Mouse (Mus musculus) lung, embryonic 16.5 days (tissue): ENCODE measurements at regions not wholly inside any gene's neighbourhood (a gene's known extent, or its start where the extent isn't known, plus 50 kb on each side); places are given as distances from the start of the nearest gene placed in this dataset.
A peak's percentile ranks its signal among the peaks of the same experiment; 100 is the strongest.

ENCODE experiments used
- ATAC-seq: fragments of 200-750 bp; cut with Nextera tagmentation; 2 replicates; pipeline ENCODE4 v1.8.0; 2017; ENCODE audit warnings: low read depth, mild to moderate bottlenecking, moderate library complexity
- H3K27ac ChIP-seq: fragments of 300-500 bp; sonication (generic); 2 replicates; pipeline ENCODE4 v1.5.1; 2014; ENCODE audit warnings: mild to moderate bottlenecking, control low read depth, low read length
- H3K27me3 ChIP-seq: fragments of 300-500 bp; sonication (generic); 2 replicates; pipeline ENCODE4 v1.6.1; 2014; ENCODE audit warnings: low read depth, low read length, mixed read lengths; ENCODE audit not compliant: control insufficient read depth, insufficient read depth
- H3K36me3 ChIP-seq: fragments of 300-500 bp; sonication (generic); 2 replicates; pipeline ENCODE4 v1.6.1; 2014; ENCODE audit warnings: low read length; ENCODE audit not compliant: control insufficient read depth, insufficient read depth
- H3K4me1 ChIP-seq: fragments of 300-500 bp; sonication (generic); replicated peaks from 2 replicates; pipeline ENCODE4 v1.6.1; 2014; ENCODE audit warnings: low read length, mixed read lengths; ENCODE audit not compliant: control insufficient read depth, insufficient read depth
- H3K4me2 ChIP-seq: fragments of 300-500 bp; sonication (generic); 2 replicates; pipeline ENCODE4 v1.6.1; 2014; ENCODE audit warnings: low read depth, low read length, control low read depth
- H3K4me3 ChIP-seq: fragments of 300-500 bp; sonication (generic); 2 replicates; pipeline ENCODE4 v1.5.1; 2014; ENCODE audit warnings: mild to moderate bottlenecking, low read length, control low read depth
- H3K9ac ChIP-seq: fragments of 300-500 bp; sonication (generic); 2 replicates; pipeline ENCODE4 v1.6.1; 2014; ENCODE audit warnings: low read length, control low read depth
- H3K9me3 ChIP-seq: fragments of 300-500 bp; sonication (generic); 2 replicates; pipeline ENCODE4 v1.6.1; 2016; ENCODE audit warnings: low read length; ENCODE audit not compliant: control insufficient read depth
- WGBS: fragments of 180-500 bp; shearing (Covaris S2); extraction: QIAGEN DNeasy Blood & Tissue Kit; methylation state at CpG from one replicate; pipeline ENCODE4 v1.1.7; 2014; 5-methylcytosine and 5-hydroxymethylcytosine counted together

DNA sequence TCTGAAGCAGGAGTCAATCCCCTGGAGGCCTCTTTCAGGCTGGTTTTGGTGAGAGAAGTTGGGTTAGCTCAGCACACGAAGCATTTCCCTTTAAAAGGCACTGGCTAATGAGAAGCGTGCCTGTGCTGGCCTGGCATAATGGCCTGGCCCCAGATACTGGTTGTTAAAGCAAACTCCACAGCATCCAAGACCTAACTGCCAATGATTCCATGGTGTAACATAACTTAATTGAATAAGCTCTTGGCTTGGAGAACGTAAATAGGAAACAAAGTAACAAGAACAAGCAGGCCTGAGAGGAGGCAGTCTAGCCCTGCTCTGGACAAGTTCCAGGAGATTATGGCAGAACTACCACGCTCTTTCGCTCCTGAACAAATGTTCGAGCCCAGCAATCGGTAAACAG, 133.2 kb upstream of the Lrig3 start:
- H3K4me3 ChIP-seq, result no peak overlapping the region
- no peaks in the 10 kb centered on the region for H3K27me3 ChIP-seq
- H3K4me1 ChIP-seq, result no peaks in the 10 kb centered on the region
- no peak overlapping the region for H3K9ac ChIP-seq
- no peak overlapping the region for H3K27ac ChIP-seq
- H3K36me3 ChIP-seq, result no peaks in the 10 kb centered on the region
- no peak overlapping the region for H3K4me2 ChIP-seq
- WGBS, result 82% methylated on average over 7 of the region's 7 CpGs
- no peak for ATAC-seq
- H3K9me3 ChIP-seq, result no peaks in the 10 kb centered on the region

DNA sequence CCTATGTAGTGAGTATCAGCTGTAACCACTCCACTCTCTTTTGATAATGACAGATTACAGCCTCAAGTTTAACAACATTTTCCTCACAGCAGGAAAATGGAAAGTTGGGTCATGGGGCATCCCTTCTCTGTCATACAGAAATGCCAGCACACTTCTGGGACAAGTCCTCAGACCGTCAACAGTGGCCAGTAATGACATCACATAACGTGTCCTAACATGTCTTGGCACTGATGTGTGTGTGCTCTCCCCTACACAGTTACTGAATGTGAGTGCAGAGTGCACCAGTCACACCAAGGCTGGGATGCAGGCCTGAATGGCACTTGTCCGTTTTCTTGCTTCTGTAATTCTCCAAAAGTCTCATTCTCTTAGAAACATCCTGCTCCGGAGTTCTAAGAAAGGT, 132.0 kb upstream of the Lrig3 start:
- Histone ChIP-seq H3K27me3 (no peaks in the 10 kb centered on the region), H3K9ac (no peak overlapping the region), H3K27ac (no peak overlapping the region), H3K4me2 (no peak overlapping the region), H3K9me3 (no peaks in the 10 kb centered on the region), H3K4me1 (no peaks in the 10 kb centered on the region), H3K36me3 (no peaks in the 10 kb centered on the region), H3K4me3 (no peak overlapping the region)
- ATAC-seq, result no peak; the same call in 1 of the 2 replicates
- 66% methylated on average over 4 of the region's 4 CpGs for WGBS

DNA sequence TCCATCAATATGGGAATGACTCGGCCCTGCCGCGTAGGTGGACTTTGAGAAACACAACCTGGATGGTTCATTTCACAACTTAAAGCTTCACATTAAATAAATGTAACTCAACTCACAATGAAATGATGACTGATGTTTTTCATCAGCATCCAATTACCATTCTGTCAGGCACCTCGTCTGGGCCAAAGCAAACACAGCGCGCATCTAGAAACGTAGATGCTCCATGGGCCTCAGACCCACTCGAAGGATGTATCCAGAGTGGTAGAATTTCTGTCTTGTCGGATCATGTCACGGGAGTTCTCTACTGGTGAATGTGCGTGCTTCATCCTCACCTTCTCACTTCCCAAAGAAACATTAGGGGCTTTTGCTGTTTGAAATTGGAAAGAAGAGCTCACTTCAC, 127.0 kb upstream of the Lrig3 start:
- 60% methylated on average over 11 of the region's 11 CpGs for WGBS

DNA sequence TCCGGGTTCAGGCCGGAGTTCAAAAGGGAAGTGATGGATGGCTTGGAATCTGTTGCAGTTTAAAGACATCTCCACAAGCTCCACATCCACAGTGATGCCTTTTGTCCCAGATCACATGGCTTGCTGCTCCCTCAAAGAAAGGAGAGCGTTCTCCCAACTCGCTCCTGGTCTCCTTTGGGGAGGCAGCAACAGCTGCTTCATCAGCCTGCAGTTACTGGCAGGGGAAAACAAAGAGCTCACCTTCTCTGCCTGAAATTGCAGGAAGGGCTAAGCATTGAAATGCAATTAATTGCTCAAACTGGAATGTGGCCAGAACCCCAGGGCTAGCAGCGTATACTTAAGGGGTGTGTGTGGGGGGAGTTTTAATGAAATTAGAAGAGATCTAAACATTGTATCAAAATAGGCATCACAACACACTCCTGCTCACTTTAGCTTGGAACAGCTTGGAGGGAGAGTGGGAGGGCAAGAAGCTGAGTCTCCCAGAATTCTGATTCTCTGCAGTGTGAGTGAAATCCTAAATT, 126.3 kb upstream of the Lrig3 start:
- H3K36me3 ChIP-seq, result no peaks in the 10 kb centered on the region
- 23% methylated on average over 5 of the region's 5 CpGs for WGBS
- ATAC-seq, result no peak
- H3K9ac ChIP-seq, result no peak overlapping the region
- no peak overlapping the region for H3K4me2 ChIP-seq
- H3K27me3 ChIP-seq, result no peaks in the 10 kb centered on the region
- H3K9me3 ChIP-seq, result no peaks in the 10 kb centered on the region
- no peaks in the 10 kb centered on the region for H3K4me1 ChIP-seq
- H3K4me3 ChIP-seq, result no peak overlapping the region
- H3K27ac ChIP-seq, result no peak overlapping the region

More for the DNA sequence above, 127.0 kb upstream of the Lrig3 start:
- H3K27ac ChIP-seq, result no peak overlapping the region
- no peaks in the 10 kb centered on the region for H3K36me3 ChIP-seq
- no peak overlapping the region for H3K4me2 ChIP-seq
- no peak for ATAC-seq
- no peak overlapping the region for H3K9ac ChIP-seq
- no peak overlapping the region for H3K4me3 ChIP-seq
- no peaks in the 10 kb centered on the region for H3K27me3 ChIP-seq
- H3K4me1 ChIP-seq, result no peaks in the 10 kb centered on the region
- no peaks in the 10 kb centered on the region for H3K9me3 ChIP-seq

DNA sequence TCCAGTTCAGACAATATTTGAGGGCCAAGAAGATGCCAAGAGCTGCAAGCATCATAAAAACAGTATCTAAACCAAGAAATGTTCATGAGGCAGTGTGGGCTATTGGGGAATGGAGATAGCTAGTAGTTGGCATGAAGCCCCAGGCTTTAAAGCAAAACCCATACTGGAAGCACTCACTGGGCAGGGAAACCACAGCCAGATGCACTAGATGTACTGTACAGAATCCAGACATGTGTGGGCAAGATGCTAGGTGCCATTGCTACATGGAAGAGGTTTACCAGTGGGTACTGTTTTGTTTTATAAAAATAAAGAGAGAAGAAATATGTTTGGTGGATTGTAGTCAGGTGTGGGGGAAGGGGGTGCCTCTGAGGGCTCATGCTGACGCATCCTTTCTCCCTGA, 125.6 kb upstream of the Lrig3 start:
- WGBS, result 94% methylated on average over 1 of the region's 1 CpGs
- no peak overlapping the region for H3K27ac ChIP-seq
- H3K9me3 ChIP-seq, result no peaks in the 10 kb centered on the region
- H3K4me2 ChIP-seq, result no peak overlapping the region
- peaks cover 4% of the 10 kb centered on the region for H3K4me1 ChIP-seq
- H3K36me3 ChIP-seq, result no peaks in the 10 kb centered on the region
- H3K4me3 ChIP-seq, result no peak overlapping the region
- no peaks in the 10 kb centered on the region for H3K27me3 ChIP-seq
- no peak overlapping the region for H3K9ac ChIP-seq
- no peak for ATAC-seq

DNA sequence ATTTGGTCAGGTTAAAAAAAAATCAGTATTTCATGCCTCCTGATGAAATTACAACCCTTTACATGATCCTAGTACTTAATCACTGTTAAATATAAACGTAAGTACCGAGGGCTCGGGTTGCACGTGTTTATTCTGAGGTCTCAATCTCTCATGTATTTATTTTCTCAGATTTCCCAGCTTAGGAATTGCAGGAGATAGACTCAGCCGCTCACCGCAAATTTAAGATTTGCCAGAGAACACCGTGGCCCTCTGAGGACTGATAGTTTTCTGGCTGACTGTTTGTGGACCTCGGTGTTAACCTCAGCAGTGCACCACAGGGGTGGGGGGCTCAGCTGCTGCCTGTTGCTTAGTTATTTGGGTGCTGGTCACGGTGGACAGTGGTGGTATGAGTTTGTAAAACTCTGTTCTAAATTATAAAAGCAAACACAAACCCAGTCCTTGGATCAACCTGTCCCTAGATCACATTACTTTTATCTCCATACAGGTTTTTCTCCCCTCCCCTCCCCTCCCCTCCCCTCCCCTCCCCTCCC, 121.6 kb upstream of the Lrig3 start:
- Histone ChIP-seq H3K27me3 (no peaks in the 10 kb centered on the region), H3K36me3 (no peaks in the 10 kb centered on the region), H3K27ac (no peak overlapping the region), H3K9ac (no peak overlapping the region), H3K4me2 (no peak overlapping the region), H3K4me3 (no peak overlapping the region), H3K4me1 (peaks cover 4% of the 10 kb centered on the region), H3K9me3 (no peaks in the 10 kb centered on the region)
- 25% methylated on average over 9 of the region's 9 CpGs for WGBS
- ATAC-seq, result no peak

DNA sequence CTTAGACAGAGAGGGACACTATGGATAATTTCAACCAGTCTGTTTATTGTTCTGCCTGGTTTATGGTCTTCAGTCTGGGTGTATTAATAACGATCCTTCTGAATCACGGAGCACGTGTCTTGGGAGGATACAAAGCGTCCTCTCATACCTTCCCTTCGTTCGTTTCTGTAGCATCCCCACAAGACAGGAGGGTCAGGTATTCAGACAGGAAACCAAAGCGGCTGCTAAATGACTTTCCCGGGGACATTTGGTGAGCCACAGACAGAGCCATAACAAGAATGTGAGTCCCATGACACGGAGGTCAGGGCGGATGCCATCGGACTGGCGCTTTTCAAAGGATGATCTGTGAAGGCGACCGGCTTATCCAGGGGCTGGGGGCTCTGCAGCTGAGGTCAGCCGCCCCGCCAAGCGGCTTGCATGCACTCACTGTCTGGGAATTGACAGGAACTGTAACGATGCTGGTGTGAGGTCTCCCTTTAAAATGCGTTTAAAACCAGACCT, 120.9 kb upstream of the Lrig3 start:
- Histone ChIP-seq H3K27me3 (no peaks in the 10 kb centered on the region), H3K4me1 (peaks cover 4% of the 10 kb centered on the region), H3K36me3 (no peaks in the 10 kb centered on the region), H3K9me3 (no peaks in the 10 kb centered on the region), H3K4me2 (peak overlapping the region; percentile 43), H3K27ac (no peak overlapping the region), H3K9ac (peak overlapping the region; percentile 43), H3K4me3 (peak overlapping the region; percentile 27)
- WGBS, result 5% methylated on average over 19 of the region's 19 CpGs
- ATAC-seq, result no peak

DNA sequence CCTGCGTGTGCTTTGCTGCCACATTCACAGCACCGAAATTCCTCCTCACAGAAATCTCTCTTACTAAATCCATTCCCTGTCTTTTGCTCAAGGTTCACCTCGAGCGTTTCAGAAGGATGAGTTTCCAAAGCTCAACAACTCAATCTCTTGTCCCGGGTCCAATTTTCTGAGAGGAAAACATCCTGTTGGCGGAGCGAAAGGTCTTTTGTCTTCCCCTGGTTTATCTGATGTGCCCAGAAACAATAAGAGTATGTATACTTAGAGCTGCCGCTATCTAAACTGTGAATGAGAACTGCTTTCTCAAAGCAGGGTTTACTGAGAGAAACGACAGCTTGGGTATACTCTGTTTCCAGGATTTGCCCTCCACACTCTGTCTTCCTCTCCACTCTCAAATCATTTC, 115.6 kb upstream of the Lrig3 start:
- H3K9ac ChIP-seq, result no peak overlapping the region
- H3K9me3 ChIP-seq, result no peaks in the 10 kb centered on the region
- peak overlapping the region; percentile 6; the same call in 1 of the 2 replicates for H3K4me3 ChIP-seq
- peaks cover 3% of the 10 kb centered on the region; the same call in 1 of the 2 replicates for H3K4me1 ChIP-seq
- WGBS, result 10% methylated on average over 9 of the region's 9 CpGs
- no peaks in the 10 kb centered on the region for H3K27me3 ChIP-seq
- H3K4me2 ChIP-seq, result peak overlapping the region; percentile 40
- H3K36me3 ChIP-seq, result no peaks in the 10 kb centered on the region
- H3K27ac ChIP-seq, result peak overlapping the region; percentile 46; the same call in 1 of the 2 replicates
- 0 out of 2 replicates have a peak, but pooled peaks have one; percentile 41 for ATAC-seq

DNA sequence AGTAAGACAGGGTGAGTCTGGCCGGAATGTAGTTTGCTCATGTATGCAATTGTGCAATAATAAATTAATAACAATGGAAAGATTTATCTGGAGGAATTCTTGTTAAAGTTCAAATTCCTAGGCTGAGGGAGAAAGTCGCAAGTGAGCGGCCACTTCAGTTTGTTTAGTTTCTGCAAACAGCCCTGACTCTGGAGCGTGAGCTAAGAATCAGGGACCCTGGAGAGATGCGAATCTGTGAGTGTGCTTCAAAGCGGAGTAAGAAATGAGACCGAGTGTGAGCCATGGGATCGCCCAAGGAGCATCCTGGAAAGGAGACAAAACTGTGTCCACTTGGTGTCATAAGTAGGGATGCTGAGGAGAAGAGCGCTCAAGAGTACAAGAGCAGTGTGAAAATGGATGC, 104.2 kb upstream of the Lrig3 start:
- peak; percentile 56 for ATAC-seq
- Histone ChIP-seq H3K4me3 (no peak overlapping the region), H3K9ac (no peak overlapping the region), H3K27ac (no peak overlapping the region), H3K9me3 (no peaks in the 10 kb centered on the region), H3K27me3 (no peaks in the 10 kb centered on the region), H3K36me3 (no peaks in the 10 kb centered on the region), H3K4me1 (peaks cover 6% of the 10 kb centered on the region; the same call in 1 of the 2 replicates), H3K4me2 (no peak overlapping the region)
- WGBS, result 44% methylated on average over 9 of the region's 9 CpGs
